Mouse (Mus musculus) kidney, postnatal 0 days (tissue): Measurements from ENCODE around the gene Ctps. TPM values are rescaled to one million over a fixed set of nuclear protein-coding genes. Genes with fewer than 3 reads are reported as not detected.
A peak's percentile ranks its signal among the peaks of the same experiment; 100 is the strongest.

Source experiments
- ATAC-seq: fragments of 200-750 bp; cut with Nextera tagmentation; replicated peaks from 2 replicates; pipeline ENCODE4 v1.8.0; 2017; ENCODE audit warnings: low read depth, moderate number of reproducible peaks, moderate TSS enrichment, moderate library complexity; ENCODE audit not compliant: low FRiP score
- DNase-seq: peaks from one replicate; pipeline ENCODE4 v3.0.0-alpha.2; 2016; ENCODE audit warnings: low spot score
- H3K27ac ChIP-seq: fragments of 300-500 bp; sonication (generic); 2 replicates; pipeline ENCODE4 v1.5.1; 2014; ENCODE audit warnings: mild to moderate bottlenecking
- H3K27me3 ChIP-seq: fragments of 300-500 bp; sonication (generic); 2 replicates; pipeline ENCODE4 v1.6.1; 2014; ENCODE audit warnings: low read length, mixed read lengths; ENCODE audit not compliant: insufficient read depth
- H3K36me3 ChIP-seq: fragments of 300-500 bp; sonication (generic); 2 replicates; pipeline ENCODE4 v1.6.1; 2014; ENCODE audit warnings: low read length, mixed read lengths; ENCODE audit not compliant: insufficient read depth
- H3K4me1 ChIP-seq: fragments of 300-500 bp; sonication (generic); replicated peaks from 2 replicates; pipeline ENCODE4 v1.6.1; 2014; ENCODE audit warnings: antibody characterized with exemption, low read length, mixed read lengths; ENCODE audit not compliant: insufficient read depth
- H3K4me2 ChIP-seq: fragments of 300-500 bp; sonication (generic); 2 replicates; pipeline ENCODE4 v1.6.1; 2014; ENCODE audit warnings: mild to moderate bottlenecking, low read length, moderate library complexity, mixed read lengths
- H3K4me3 ChIP-seq: fragments of 300-500 bp; sonication (generic); replicated peaks from 2 replicates; pipeline ENCODE4 v1.5.1; 2014; ENCODE audit warnings: low read depth, low read length
- H3K9ac ChIP-seq: fragments of 300-500 bp; sonication (generic); 2 replicates; pipeline ENCODE4 v1.6.1; 2014; ENCODE audit warnings: low read depth, low read length
- H3K9me3 ChIP-seq: fragments of 300-500 bp; sonication (generic); replicated peaks from 2 replicates; pipeline ENCODE4 v1.6.1; 2016; ENCODE audit warnings: low read length, inconsistent platforms, mixed read lengths
- CTCF ChIP-seq: IDR thresholded peaks from 2 replicates; pipeline ENCODE4 v1.5.1; 2016; ENCODE audit warnings: antibody characterized with exemption, low read depth, mild to moderate bottlenecking, moderate library complexity
- WGBS: fragments of 180-500 bp; shearing (Covaris S2); extraction: QIAGEN DNeasy Blood & Tissue Kit; methylation state at CpG from one replicate; pipeline ENCODE4 v1.1.7; 2014; 5-methylcytosine and 5-hydroxymethylcytosine counted together
- polyA plus RNA-seq: library from polyadenylated mRNA; unstranded; fragments of >200 nt; fragmentation: Nextera tagmentation; extraction: Ambion mirVana; gene quantifications from 2 replicates; pipeline ENCODE4 v1.2.1, GENCODE M21; 2015

Ctps gene
- polyA plus RNA-seq, 1 experiment from 2014 or later: 42.4 TPM

DNA sequence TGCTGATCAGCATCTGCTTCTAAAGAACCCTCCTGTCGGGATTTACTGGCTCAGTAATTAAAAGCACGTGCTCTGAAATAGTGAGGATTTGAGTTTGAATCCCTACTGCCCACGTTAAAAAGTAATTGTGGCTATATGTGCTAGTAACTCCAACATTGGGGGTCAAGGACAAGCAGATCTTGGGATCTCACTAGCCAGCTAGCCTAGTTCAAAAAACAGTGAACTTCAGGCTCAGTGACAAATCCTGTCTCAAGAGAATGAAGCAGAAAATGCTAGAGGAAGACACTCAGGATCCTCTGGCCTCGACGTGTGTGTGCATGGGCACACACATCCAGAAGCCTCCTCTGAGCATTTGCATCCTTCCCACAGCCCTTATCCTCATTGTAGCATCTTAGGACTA, 48.3 kb downstream of the Ctps start:
- DNase-seq (no peak), ATAC-seq (no peak)
- no peaks in the 10 kb centered on the region for H3K27me3 ChIP-seq
- no peaks in the 10 kb centered on the region for H3K9me3 ChIP-seq
- H3K27ac ChIP-seq: no peak overlapping the region
- H3K36me3 ChIP-seq: peaks cover 41% of the 10 kb centered on the region
- TF ChIP-seq CTCF: no peak
- H3K9ac ChIP-seq: no peak overlapping the region
- no peaks in the 10 kb centered on the region for H3K4me1 ChIP-seq
- WGBS: 89% methylated on average over 5 of the region's 5 CpGs
- H3K4me3 ChIP-seq: no peak overlapping the region
- H3K4me2 ChIP-seq: no peak overlapping the region

DNA sequence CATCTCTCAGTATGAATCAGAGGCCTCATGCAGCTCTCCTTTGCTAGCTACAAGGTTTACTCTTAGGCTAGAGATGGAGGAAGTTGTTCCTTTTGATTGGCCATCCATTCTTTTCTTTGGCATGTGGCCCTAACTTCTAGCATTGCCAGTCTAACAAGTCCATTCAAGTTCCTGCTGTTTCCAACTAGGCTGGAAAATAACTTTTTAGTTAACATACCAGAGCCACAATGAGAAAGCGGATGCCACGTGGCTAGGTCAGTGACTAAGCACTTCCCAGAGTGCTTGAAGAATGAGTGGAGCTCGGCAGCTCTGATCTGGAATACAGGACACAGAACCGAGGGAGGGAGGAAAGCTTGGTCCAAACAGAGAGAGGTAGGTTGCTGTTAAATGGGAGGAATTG, 52.7 kb downstream of the Ctps start:
- H3K9ac ChIP-seq: no peak overlapping the region
- H3K9me3 ChIP-seq: no peaks in the 10 kb centered on the region
- H3K4me1 ChIP-seq: no peaks in the 10 kb centered on the region
- H3K27me3 ChIP-seq: no peaks in the 10 kb centered on the region
- peaks cover 28% of the 10 kb centered on the region; the same call in 1 of the 2 replicates for H3K36me3 ChIP-seq
- no peak overlapping the region for H3K27ac ChIP-seq
- WGBS: 77% methylated on average over 4 of the region's 4 CpGs
- no peak for TF ChIP-seq CTCF
- H3K4me2 ChIP-seq: no peak overlapping the region
- DNase-seq (peak; percentile 8), ATAC-seq (no peak)
- no peak overlapping the region for H3K4me3 ChIP-seq

DNA sequence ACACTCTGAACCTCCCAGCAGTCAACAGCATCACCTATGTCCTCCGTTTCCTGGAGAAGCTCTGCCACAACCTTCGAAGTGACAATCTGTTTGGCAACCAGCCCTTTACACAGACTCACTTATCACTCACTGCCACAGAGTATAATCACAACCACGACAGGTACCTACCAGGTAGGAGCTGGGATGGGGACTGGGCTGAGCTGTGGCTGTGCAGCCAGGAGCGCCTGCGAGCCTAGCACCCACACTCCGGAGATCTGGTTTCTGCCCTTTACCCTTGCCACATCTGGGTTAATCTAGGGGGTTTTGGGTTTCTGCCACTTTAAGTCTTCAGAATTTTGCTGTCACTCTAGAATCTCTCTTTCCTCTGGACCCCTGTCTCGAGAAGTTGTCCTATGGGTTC, 53.2 kb downstream of the Ctps start:
- no peak overlapping the region for H3K9ac ChIP-seq
- no peak overlapping the region for H3K4me3 ChIP-seq
- DNase-seq (no peak), ATAC-seq (no peak)
- no peaks in the 10 kb centered on the region for H3K4me1 ChIP-seq
- H3K9me3 ChIP-seq: no peaks in the 10 kb centered on the region
- H3K4me2 ChIP-seq: no peak overlapping the region
- H3K27me3 ChIP-seq: no peaks in the 10 kb centered on the region
- TF ChIP-seq CTCF: no peak
- peaks cover 28% of the 10 kb centered on the region; the same call in 1 of the 2 replicates for H3K36me3 ChIP-seq
- 0 out of 2 replicates have a peak overlapping the region, but pooled peaks have one; percentile 26 for H3K27ac ChIP-seq
- WGBS: 80% methylated on average over 7 of the region's 7 CpGs

DNA sequence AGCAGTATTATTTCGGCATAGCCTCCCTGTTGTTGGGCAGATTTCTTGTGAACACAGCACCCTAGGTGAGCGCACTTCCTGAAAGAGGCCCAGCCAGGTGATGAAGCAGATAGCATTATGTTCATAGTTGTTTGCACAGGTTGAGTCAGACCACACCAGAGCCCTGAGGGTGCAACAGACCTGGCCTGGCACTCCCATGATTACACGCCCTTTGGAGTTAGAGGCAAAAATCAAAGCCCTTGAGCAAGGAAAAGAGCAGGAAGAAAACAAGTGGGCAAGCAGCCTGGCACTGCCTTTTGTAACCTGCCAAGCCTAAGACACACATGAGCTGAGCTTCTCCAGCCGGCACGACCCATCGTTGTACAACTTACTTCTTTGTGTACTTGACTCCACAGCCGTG, 53.6 kb downstream of the Ctps start:
- Histone ChIP-seq H3K9me3 (no peaks in the 10 kb centered on the region), H3K9ac (no peak overlapping the region), H3K4me3 (no peak overlapping the region), H3K27me3 (no peaks in the 10 kb centered on the region), H3K36me3 (peaks cover 28% of the 10 kb centered on the region; the same call in 1 of the 2 replicates), H3K27ac (0 out of 2 replicates have a peak overlapping the region, but pooled peaks have one; percentile 26), H3K4me1 (no peaks in the 10 kb centered on the region), H3K4me2 (no peak overlapping the region)
- DNase-seq: no peak
- 81% methylated on average over 7 of the region's 7 CpGs for WGBS
- no peak for TF ChIP-seq CTCF
- ATAC-seq: no peak

DNA sequence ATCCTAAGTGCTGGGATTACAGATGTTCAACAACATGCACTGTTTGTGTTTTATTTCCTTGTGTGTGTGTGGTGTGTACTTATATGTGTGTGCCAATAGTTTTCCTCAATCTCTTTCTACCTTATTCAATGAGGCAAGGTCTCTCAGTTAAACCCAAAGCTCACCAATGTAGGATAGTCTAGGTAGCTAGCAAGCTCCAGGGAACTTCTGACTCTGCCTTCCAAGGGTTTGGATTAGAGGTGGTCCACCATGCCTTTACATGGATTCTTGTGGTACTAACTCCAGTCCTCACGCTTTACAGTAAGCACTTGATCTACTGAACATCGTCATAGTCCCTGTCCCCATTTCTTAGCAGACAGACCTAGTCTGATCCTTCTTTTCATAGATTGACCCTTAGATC, 55.7 kb downstream of the Ctps start:
- no peak for ATAC-seq
- peaks cover 31% of the 10 kb centered on the region; the same call in 1 of the 2 replicates for H3K36me3 ChIP-seq

DNA sequence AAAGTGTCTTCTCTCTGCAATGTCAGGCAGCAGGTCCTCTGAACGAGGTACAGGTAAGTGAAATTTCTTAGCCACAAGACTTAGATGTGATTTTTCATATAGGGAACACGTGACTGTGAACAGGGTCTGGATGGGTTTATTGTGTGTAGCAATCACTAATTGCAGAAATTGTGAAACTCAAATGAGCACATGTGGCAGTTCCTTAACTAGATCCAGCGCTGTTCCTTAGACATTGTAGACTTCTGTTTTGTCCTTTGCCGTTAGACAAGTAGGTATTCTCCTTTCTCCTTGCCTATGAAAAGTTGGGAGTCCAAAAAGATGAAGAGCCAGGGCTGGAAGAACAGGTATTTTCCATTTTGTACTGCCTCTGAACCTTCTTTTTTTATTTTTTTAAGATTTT, 58.9 kb downstream of the Ctps start:
- Histone ChIP-seq H3K36me3 (peaks cover 34% of the 10 kb centered on the region; the same call in 1 of the 2 replicates), H3K4me3 (no peak overlapping the region), H3K27me3 (no peaks in the 10 kb centered on the region), H3K4me1 (no peaks in the 10 kb centered on the region), H3K9me3 (no peaks in the 10 kb centered on the region), H3K9ac (no peak overlapping the region), H3K4me2 (no peak overlapping the region), H3K27ac (no peak overlapping the region)
- no peak for DNase-seq
- no peak for ATAC-seq
- no peak for TF ChIP-seq CTCF
- WGBS: 96% methylated on average over 4 of the region's 4 CpGs

More for the DNA sequence above, 55.7 kb downstream of the Ctps start:
- H3K4me3 ChIP-seq: no peak overlapping the region
- no peak for TF ChIP-seq CTCF
- no peaks in the 10 kb centered on the region for H3K9me3 ChIP-seq
- no peaks in the 10 kb centered on the region for H3K27me3 ChIP-seq
- DNase-seq: no peak
- H3K9ac ChIP-seq: no peak overlapping the region
- 94% methylated on average over 2 of the region's 2 CpGs for WGBS
- H3K4me1 ChIP-seq: no peaks in the 10 kb centered on the region
- no peak overlapping the region for H3K27ac ChIP-seq
- H3K4me2 ChIP-seq: no peak overlapping the region

DNA sequence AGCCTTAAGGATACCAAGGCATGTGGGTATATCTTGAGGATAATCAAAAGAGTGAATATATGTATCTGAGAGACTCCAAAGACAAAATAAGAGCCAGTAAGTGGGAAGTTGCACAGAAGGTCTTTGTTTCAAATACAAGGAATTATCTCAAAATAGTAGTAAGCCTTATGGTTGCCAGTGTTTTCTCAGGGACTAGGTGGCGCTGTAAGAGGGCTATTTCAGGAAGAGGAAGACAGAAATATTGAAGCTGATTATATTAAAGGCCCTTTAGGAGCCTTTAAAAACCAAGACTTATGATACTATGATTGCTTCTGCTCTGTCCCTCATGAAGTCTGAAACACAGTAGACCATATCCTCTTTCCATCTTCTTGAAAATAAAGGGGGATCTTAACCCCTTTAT, 63.1 kb downstream of the Ctps start:
- H3K27ac ChIP-seq: no peak overlapping the region
- TF ChIP-seq CTCF: no peak
- no peaks in the 10 kb centered on the region for H3K27me3 ChIP-seq
- H3K9me3 ChIP-seq: no peaks in the 10 kb centered on the region
- WGBS: 90% methylated on average over 1 of the region's 1 CpGs
- no peaks in the 10 kb centered on the region for H3K4me1 ChIP-seq
- H3K4me3 ChIP-seq: no peak overlapping the region
- H3K9ac ChIP-seq: no peak overlapping the region
- ATAC-seq (no peak), DNase-seq (no peak)
- H3K4me2 ChIP-seq: no peak overlapping the region
- H3K36me3 ChIP-seq: peaks cover 33% of the 10 kb centered on the region; the same call in 1 of the 2 replicates

Other genes with a start within 250 kb of the Ctps start
- gene Scmh1, start 165.0 kb downstream of the Ctps start, polyA plus RNA-seq: 26.1 and 30.8 TPM in 2 replicates
- not detected in 2 replicates for gene Slfnl1, start 38.0 kb downstream of the Ctps start, polyA plus RNA-seq
- gene Gm8439, start 18.5 kb upstream of the Ctps start, polyA plus RNA-seq: 0.38 and 0.54 TPM in 2 replicates
- gene Cited4, start 96.3 kb upstream of the Ctps start, polyA plus RNA-seq: 17.5 and 17.9 TPM in 2 replicates
- gene Kcnq4, start 178.3 kb upstream of the Ctps start, polyA plus RNA-seq: 0.52 and 0.67 TPM in 2 replicates